Mouse (Mus musculus): ENCODE data around the gene Gm28043. TPM values are rescaled to one million over a fixed set of nuclear protein-coding genes. Genes with fewer than 3 reads are reported as not detected.

The Gm28043 gene
- polyA plus RNA-seq, 1 experiment: 0.28 TPM

- Histone ChIP-seq H3K36me3 (ENCODE audit: control insufficient read depth, insufficient read depth, low read length) (peaks cover 81% of the 10 kb centered on the region), H3K27me3 (ENCODE audit: control insufficient read depth, insufficient read depth, low read length) (no peaks in the 10 kb centered on the region), H3K4me3 (ENCODE audit: low read depth, low read length) (no peak overlapping the region), H3K4me1 (ENCODE audit: control insufficient read depth, insufficient read depth, insufficient read length, low read length) (no peaks in the 10 kb centered on the region), H3K27ac (ENCODE audit: insufficient read depth, low read depth, low read length) (no peak overlapping the region)
- TF ChIP-seq POLR2A (IDR thresholded peaks at IDR 0.05; ENCODE audit: low read depth, low read length) (no peak), CTCF (IDR thresholded peaks at IDR 0.05; ENCODE audit: extremely low read depth, insufficient read length, insufficient replicate concordance, low read depth, low read length) (no peak)
- WGBS: 95% methylated on average over 5 of the region's 5 CpGs
Measured at GRCm38 (mm10) chr17:29686771-29687170, 72.1 kb downstream of the Gm28043 start.

DNA sequence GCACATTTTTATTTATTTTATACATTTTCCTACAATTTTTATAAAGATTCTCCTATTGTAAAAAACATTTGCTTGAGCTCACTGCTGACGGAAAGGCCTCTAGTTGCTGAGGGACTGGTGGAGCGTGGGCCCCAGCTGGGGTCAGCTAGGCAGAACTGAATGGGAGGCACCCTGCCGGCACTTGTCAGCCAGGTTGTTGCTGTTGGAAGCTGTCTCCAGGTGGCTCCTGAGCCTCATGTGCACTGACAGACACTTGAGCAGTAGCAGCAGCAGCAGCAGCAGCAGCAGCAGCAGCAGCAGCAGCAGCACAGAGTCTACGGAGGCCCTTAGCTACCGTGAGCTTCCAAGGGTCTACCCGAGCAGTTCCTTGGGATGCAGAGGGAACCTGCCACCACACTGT is 72.7 kb downstream of the Gm28043 start:
- TF ChIP-seq CTCF (IDR thresholded peaks at IDR 0.05; ENCODE audit: extremely low read depth, insufficient read length, insufficient replicate concordance, low read depth, low read length): no peak
- no peak overlapping the region for H3K27ac ChIP-seq (ENCODE audit: insufficient read depth, low read depth, low read length)
- no peaks in the 10 kb centered on the region for H3K27me3 ChIP-seq (ENCODE audit: control insufficient read depth, insufficient read depth, low read length)
- H3K4me1 ChIP-seq (ENCODE audit: control insufficient read depth, insufficient read depth, insufficient read length, low read length): no peaks in the 10 kb centered on the region
- H3K36me3 ChIP-seq (ENCODE audit: control insufficient read depth, insufficient read depth, low read length): peaks cover 77% of the 10 kb centered on the region
- 94% methylated on average over 6 of the region's 6 CpGs for WGBS
- no peak overlapping the region for H3K4me3 ChIP-seq (ENCODE audit: low read depth, low read length)

DNA sequence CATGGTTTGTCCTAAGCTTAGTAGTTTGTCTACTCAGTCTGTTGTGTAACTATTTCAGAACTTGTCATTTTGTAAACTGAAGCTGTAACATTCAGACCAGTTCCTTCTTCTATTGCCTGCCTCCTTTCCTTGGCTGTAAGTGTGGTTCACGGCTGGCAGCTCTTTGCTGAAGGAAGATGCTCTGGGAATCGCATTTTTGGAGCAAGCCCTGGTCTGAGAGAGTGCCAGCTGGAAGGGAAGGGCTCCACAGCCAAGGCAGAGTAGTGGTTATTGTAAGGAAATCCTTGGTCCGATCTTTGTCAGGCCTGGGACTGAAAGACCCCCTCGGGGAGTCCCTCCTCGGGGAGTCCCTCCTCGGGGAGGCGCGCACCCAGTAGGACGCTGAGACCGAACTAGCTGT is 73.9 kb downstream of the Gm28043 start:
- Histone ChIP-seq H3K4me1 (ENCODE audit: control insufficient read depth, insufficient read depth, insufficient read length, low read length) (no peaks in the 10 kb centered on the region), H3K4me3 (ENCODE audit: low read depth, low read length) (no peak overlapping the region), H3K27ac (ENCODE audit: insufficient read depth, low read depth, low read length) (no peak overlapping the region), H3K27me3 (ENCODE audit: control insufficient read depth, insufficient read depth, low read length) (no peaks in the 10 kb centered on the region), H3K36me3 (ENCODE audit: control insufficient read depth, insufficient read depth, low read length) (peaks cover 74% of the 10 kb centered on the region)
- 96% methylated on average over 10 of the region's 10 CpGs for WGBS
- TF ChIP-seq CTCF (IDR thresholded peaks at IDR 0.05; ENCODE audit: extremely low read depth, insufficient read length, insufficient replicate concordance, low read depth, low read length): no peak
- TF ChIP-seq POLR2A (IDR thresholded peaks at IDR 0.05; ENCODE audit: low read depth, low read length): no peak

DNA sequence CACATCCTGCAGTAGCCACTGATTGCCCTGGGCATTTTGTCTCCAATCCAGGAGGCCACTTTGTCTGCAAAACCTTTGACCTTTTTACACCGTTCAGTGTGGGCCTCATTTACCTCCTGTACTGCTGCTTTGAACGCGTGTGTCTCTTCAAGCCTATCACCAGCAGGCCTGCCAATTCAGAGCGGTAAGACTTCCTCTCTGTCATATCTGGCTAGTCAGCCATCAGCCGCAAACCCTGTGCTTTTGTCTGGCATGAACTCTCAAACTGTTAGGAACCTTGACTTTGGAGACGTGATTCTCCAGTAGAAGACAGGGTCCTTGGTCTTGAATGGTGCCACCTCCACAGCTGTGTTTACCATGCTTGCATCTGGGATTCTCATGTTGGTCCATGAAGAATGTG is 75.6 kb downstream of the Gm28043 start:
- 81% methylated on average over 6 of the region's 6 CpGs for WGBS
- TF ChIP-seq POLR2A (IDR thresholded peaks at IDR 0.05; ENCODE audit: low read depth, low read length) (no peak), CTCF (IDR thresholded peaks at IDR 0.05; ENCODE audit: extremely low read depth, insufficient read length, insufficient replicate concordance, low read depth, low read length) (no peak)
- Histone ChIP-seq H3K4me3 (ENCODE audit: low read depth, low read length) (no peak overlapping the region), H3K36me3 (ENCODE audit: control insufficient read depth, insufficient read depth, low read length) (peaks cover 77% of the 10 kb centered on the region), H3K4me1 (ENCODE audit: control insufficient read depth, insufficient read depth, insufficient read length, low read length) (no peaks in the 10 kb centered on the region), H3K27ac (ENCODE audit: insufficient read depth, low read depth, low read length) (no peak overlapping the region), H3K27me3 (ENCODE audit: control insufficient read depth, insufficient read depth, low read length) (no peaks in the 10 kb centered on the region)

DNA sequence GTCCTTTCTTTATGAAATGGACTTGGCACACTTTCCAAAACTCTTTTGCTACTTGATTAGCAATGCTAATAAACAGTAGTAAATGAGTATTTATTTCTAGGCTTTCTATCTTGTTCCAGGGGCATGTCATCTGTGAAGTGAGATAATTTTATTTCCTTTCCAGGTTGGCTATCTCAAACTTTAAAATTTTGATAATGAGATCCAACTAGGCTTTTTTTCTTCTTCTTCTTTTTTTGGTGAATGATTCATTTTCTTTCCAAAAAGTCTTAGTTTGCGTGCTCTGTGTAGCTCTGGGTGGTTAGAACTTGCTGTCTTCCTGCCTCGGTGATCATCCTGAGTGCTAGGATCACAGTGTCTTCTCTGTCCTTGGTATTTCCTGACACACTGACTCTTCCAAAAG is 78.2 kb downstream of the Gm28043 start:
- no peak for TF ChIP-seq CTCF (IDR thresholded peaks at IDR 0.05; ENCODE audit: extremely low read depth, insufficient read length, insufficient replicate concordance, low read depth, low read length)
- H3K4me3 ChIP-seq (ENCODE audit: low read depth, low read length): no peak overlapping the region
- H3K4me1 ChIP-seq (ENCODE audit: control insufficient read depth, insufficient read depth, insufficient read length, low read length): no peaks in the 10 kb centered on the region
- 94% methylated on average over 2 of the region's 2 CpGs for WGBS
- H3K27ac ChIP-seq (ENCODE audit: insufficient read depth, low read depth, low read length): no peak overlapping the region
- peaks cover 68% of the 10 kb centered on the region for H3K36me3 ChIP-seq (ENCODE audit: control insufficient read depth, insufficient read depth, low read length)
- no peaks in the 10 kb centered on the region for H3K27me3 ChIP-seq (ENCODE audit: control insufficient read depth, insufficient read depth, low read length)

GRCm38 (mm10) chr17:29693571-29693970 is 78.9 kb downstream of the Gm28043 start:
- Histone ChIP-seq H3K27ac (ENCODE audit: insufficient read depth, low read depth, low read length) (no peak overlapping the region), H3K27me3 (ENCODE audit: control insufficient read depth, insufficient read depth, low read length) (no peaks in the 10 kb centered on the region), H3K36me3 (ENCODE audit: control insufficient read depth, insufficient read depth, low read length) (peaks cover 71% of the 10 kb centered on the region), H3K4me3 (ENCODE audit: low read depth, low read length) (no peak overlapping the region), H3K4me1 (ENCODE audit: control insufficient read depth, insufficient read depth, insufficient read length, low read length) (no peaks in the 10 kb centered on the region)
- 63% methylated on average over 2 of the region's 2 CpGs for WGBS
- TF ChIP-seq CTCF (IDR thresholded peaks at IDR 0.05; ENCODE audit: extremely low read depth, insufficient read length, insufficient replicate concordance, low read depth, low read length) (no peak), POLR2A (IDR thresholded peaks at IDR 0.05; ENCODE audit: low read depth, low read length) (no peak)

DNA sequence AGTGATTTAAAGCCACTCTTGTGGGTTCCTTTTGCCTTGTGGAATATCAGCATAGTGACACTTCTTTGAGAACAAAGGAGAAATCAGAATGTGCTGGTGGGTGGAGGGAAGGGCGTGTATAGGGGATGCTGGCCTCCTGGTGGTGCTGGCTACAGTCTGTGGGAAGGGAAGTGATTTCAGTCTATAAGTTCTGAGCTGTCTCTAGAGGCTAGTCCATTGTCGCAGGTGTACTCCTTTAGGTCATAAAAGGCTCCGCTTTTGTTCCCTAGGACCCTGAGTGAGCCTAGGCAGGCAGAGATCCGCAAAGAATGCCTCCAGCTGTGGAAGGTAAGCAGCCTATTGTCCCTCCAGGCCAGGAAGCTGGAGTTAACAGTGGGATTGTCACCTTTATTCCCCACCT is 79.8 kb downstream of the Gm28043 start:
- no peaks in the 10 kb centered on the region for H3K4me1 ChIP-seq (ENCODE audit: control insufficient read depth, insufficient read depth, insufficient read length, low read length)
- no peak for TF ChIP-seq CTCF (IDR thresholded peaks at IDR 0.05; ENCODE audit: extremely low read depth, insufficient read length, insufficient replicate concordance, low read depth, low read length)
- TF ChIP-seq POLR2A (IDR thresholded peaks at IDR 0.05; ENCODE audit: low read depth, low read length): no peak
- no peaks in the 10 kb centered on the region for H3K27me3 ChIP-seq (ENCODE audit: control insufficient read depth, insufficient read depth, low read length)
- H3K36me3 ChIP-seq (ENCODE audit: control insufficient read depth, insufficient read depth, low read length): peaks cover 76% of the 10 kb centered on the region
- H3K4me3 ChIP-seq (ENCODE audit: low read depth, low read length): no peak overlapping the region
- no peak overlapping the region for H3K27ac ChIP-seq (ENCODE audit: insufficient read depth, low read depth, low read length)
- WGBS: 82% methylated on average over 4 of the region's 4 CpGs

GRCm38 (mm10) chr17:29696940-29697339 is 82.3 kb downstream of the Gm28043 start:
- H3K27me3 ChIP-seq (ENCODE audit: control insufficient read depth, insufficient read depth, low read length): no peaks in the 10 kb centered on the region
- TF ChIP-seq CTCF (IDR thresholded peaks at IDR 0.05; ENCODE audit: extremely low read depth, insufficient read length, insufficient replicate concordance, low read depth, low read length): no peak
- TF ChIP-seq POLR2A (IDR thresholded peaks at IDR 0.05; ENCODE audit: low read depth, low read length): no peak
- no peak overlapping the region for H3K27ac ChIP-seq (ENCODE audit: insufficient read depth, low read depth, low read length)
- H3K4me1 ChIP-seq (ENCODE audit: control insufficient read depth, insufficient read depth, insufficient read length, low read length): no peaks in the 10 kb centered on the region
- WGBS: 96% methylated on average over 8 of the region's 8 CpGs
- H3K4me3 ChIP-seq (ENCODE audit: low read depth, low read length): no peak overlapping the region
- peaks cover 75% of the 10 kb centered on the region for H3K36me3 ChIP-seq (ENCODE audit: control insufficient read depth, insufficient read depth, low read length)

Data from small intestine, adult 2 months (tissue).